Mouse (Mus musculus): Measurements from ENCODE around the gene Foxo6. TPM values are rescaled to one million over a fixed set of nuclear protein-coding genes. Genes with fewer than 3 reads are reported as not detected.
A peak's percentile ranks its signal among the peaks of the same experiment; 100 is the strongest.

Gene Foxo6
- polyA plus RNA-seq, 1 experiment, result 3.1 TPM

DNA sequence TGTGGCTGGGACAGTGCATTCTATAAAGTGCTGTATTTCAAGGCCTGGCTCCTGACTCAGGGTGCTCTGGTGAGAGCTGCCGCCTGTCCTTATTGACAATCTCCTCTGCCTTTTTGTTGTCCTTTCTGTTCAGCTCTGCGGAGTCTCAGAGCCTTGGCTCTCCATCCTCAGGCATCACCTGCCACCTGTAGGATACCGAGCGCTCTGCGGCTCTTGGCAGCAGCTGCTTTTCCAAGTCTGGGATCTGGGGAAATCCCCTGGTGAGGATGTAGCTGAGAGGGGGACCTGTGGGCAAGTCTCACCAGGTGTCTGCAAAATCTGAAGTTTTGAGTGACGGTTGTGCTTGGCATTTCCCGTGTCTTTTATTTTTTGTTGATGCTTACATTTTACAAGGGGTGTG, 12.1 kb upstream of the Foxo6 start:
- H3K36me3 ChIP-seq (ENCODE audit: control insufficient read depth, insufficient read depth, low read length), result no peaks in the 10 kb centered on the region
- no peaks in the 10 kb centered on the region for H3K27me3 ChIP-seq (ENCODE audit: control insufficient read depth, insufficient read depth, low read length)
- no peak overlapping the region for H3K27ac ChIP-seq (ENCODE audit: control insufficient read depth, insufficient read depth, low read depth, low read length)
- no peak overlapping the region for H3K4me3 ChIP-seq (ENCODE audit: control insufficient read depth, low read depth, low read length)
- no peak for TF ChIP-seq POLR2A (IDR thresholded peaks at IDR 0.05; ENCODE audit: control insufficient read depth, low read depth, low read length)
- TF ChIP-seq CTCF (IDR thresholded peaks at IDR 0.05; ENCODE audit: control insufficient read depth, insufficient read depth, insufficient replicate concordance, low read depth, low read length), result no peak
- no peaks in the 10 kb centered on the region for H3K4me1 ChIP-seq (ENCODE audit: control insufficient read depth, insufficient read depth, low read length)

DNA sequence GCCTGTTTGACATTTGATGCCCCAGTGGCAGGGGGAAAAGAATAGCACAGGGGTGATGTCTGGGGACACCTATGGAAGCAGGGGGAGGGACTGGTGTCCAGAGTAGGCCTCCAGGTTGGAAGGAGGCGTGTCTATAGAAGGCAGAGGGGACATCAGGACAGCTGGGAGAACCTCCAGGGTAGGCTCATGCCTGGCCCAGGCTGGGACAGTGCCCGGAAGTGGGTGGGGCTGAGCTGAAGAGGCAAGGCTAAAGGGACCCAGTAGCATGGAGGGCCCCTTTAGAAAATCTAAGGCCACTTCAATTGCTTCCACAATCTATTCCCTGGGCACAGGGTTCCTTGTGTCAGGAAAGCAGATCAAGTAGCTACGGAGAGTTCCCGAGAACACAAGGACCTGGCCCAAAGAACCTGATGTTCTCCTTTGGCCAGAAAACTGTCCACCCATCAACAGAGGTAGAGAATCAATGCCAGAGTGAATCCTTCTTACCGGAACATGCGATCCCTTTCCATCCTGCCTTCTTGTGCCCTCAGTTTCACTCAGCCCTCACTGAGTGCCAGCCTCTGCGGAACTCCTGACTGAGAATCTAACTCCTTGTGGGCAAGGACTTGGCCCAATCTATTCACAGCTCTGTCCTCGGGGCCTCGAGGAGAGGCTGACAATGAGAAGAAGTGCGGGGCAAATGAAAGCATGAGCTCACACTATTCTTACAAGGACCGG, 4.1 kb upstream of the Foxo6 start:
- Histone ChIP-seq H3K27ac (ENCODE audit: control insufficient read depth, insufficient read depth, low read depth, low read length) (no peak overlapping the region), H3K27me3 (ENCODE audit: control insufficient read depth, insufficient read depth, low read length) (no peaks in the 10 kb centered on the region), H3K4me1 (ENCODE audit: control insufficient read depth, insufficient read depth, low read length) (peaks cover 12% of the 10 kb centered on the region), H3K4me3 (ENCODE audit: control insufficient read depth, low read depth, low read length) (no peak overlapping the region), H3K36me3 (ENCODE audit: control insufficient read depth, insufficient read depth, low read length) (no peaks in the 10 kb centered on the region)
- TF ChIP-seq CTCF (IDR thresholded peaks at IDR 0.05; ENCODE audit: control insufficient read depth, insufficient read depth, insufficient replicate concordance, low read depth, low read length) (no peak), POLR2A (IDR thresholded peaks at IDR 0.05; ENCODE audit: control insufficient read depth, low read depth, low read length) (no peak)

DNA sequence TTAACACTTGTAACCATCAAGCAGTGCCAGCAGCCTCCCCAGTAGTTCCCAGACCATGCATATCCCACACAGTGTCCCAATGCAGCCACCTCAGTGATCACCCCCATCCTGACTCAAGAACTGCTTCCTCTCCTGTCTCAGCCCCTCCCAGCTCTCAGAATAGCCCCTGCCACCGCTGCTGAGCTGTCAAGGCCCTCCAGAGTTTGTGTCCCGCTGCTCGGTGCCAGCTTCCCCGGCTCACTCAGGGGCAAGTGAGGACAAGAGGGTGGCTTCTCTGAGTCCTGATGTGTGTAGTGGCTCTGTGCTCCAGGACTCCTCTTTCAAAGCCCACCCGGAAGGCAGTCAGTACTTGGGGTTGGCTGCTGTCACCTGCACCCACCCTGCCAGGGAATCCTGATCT, 3.3 kb upstream of the Foxo6 start:
- H3K36me3 ChIP-seq (ENCODE audit: control insufficient read depth, insufficient read depth, low read length), result no peaks in the 10 kb centered on the region
- H3K27ac ChIP-seq (ENCODE audit: control insufficient read depth, insufficient read depth, low read depth, low read length), result no peak overlapping the region
- TF ChIP-seq POLR2A (IDR thresholded peaks at IDR 0.05; ENCODE audit: control insufficient read depth, low read depth, low read length), result no peak
- no peak for TF ChIP-seq CTCF (IDR thresholded peaks at IDR 0.05; ENCODE audit: control insufficient read depth, insufficient read depth, insufficient replicate concordance, low read depth, low read length)
- H3K4me1 ChIP-seq (ENCODE audit: control insufficient read depth, insufficient read depth, low read length), result peaks cover 12% of the 10 kb centered on the region
- H3K4me3 ChIP-seq (ENCODE audit: control insufficient read depth, low read depth, low read length), result no peak overlapping the region
- H3K27me3 ChIP-seq (ENCODE audit: control insufficient read depth, insufficient read depth, low read length), result no peaks in the 10 kb centered on the region

DNA sequence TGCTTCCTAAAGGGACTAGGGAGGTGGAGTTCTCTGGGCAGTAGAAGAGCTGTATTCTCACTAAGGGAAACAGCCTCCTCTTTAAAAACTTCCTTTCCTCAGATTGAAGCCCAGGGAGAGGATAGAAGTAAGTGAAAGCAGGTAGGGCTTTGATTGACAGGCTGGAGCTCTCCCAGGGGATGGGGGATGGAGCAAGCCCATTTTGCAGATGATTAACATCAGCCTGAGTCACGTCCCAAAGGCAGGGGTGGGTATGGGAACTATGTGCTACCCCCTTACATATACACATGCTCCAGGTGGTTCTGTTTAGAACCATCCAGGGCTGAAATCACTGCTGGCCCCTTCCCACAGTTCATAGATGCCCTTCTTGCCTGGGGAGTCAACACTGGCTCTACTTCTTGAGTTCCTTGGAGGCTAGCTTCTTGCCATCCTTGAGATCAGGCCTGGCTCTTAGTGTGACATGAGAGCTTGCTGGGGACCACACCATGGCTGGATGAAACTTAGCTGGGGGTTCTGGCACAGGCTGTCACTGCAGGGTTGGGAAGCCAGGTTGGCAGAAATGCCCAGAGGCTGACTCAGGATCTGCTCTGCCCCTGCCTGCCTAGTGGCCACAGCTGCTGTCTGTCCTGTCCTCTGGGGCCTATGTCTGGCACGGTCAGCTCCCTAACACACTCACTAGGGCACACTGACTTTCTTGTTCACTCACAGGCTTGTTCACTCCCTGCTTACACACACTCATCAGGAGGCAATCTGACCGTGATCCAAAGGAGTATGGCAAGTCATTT, 2.2 kb upstream of the Foxo6 start:
- Histone ChIP-seq H3K27me3 (ENCODE audit: control insufficient read depth, insufficient read depth, low read length) (no peaks in the 10 kb centered on the region), H3K4me1 (ENCODE audit: control insufficient read depth, insufficient read depth, low read length) (peaks cover 12% of the 10 kb centered on the region), H3K4me3 (ENCODE audit: control insufficient read depth, low read depth, low read length) (no peak overlapping the region), H3K36me3 (ENCODE audit: control insufficient read depth, insufficient read depth, low read length) (no peaks in the 10 kb centered on the region), H3K27ac (ENCODE audit: control insufficient read depth, insufficient read depth, low read depth, low read length) (no peak overlapping the region)
- no peak for TF ChIP-seq CTCF (IDR thresholded peaks at IDR 0.05; ENCODE audit: control insufficient read depth, insufficient read depth, insufficient replicate concordance, low read depth, low read length)

DNA sequence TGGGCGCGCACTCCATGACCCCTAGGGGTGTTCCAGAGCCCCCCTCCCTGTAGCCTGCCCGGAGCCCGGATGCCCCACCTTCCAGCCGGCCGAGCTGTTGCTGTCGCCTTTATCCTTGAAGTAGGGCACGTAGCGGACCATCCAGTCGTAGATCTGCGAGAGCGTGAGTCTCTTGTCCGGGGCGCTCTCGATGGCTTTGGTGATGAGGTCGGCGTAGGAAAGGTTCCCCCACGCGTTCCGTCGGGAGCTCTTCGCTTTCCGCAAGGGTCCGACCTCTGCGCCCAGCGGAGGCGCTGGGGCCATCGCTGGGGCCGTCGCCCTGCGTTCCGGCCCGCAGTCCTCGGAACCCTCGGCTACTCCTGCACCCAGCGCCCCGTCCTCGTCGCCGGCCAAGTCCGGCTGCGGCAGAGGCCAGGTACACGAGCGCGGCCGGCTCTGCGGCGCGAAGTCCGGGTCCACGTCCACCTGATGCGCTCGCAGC, 348 bp downstream of the Foxo6 start:
- Histone ChIP-seq H3K27ac (ENCODE audit: control insufficient read depth, insufficient read depth, low read depth, low read length) (no peak overlapping the region), H3K4me1 (ENCODE audit: control insufficient read depth, insufficient read depth, low read length) (peaks cover 25% of the 10 kb centered on the region), H3K27me3 (ENCODE audit: control insufficient read depth, insufficient read depth, low read length) (no peaks in the 10 kb centered on the region)

DNA sequence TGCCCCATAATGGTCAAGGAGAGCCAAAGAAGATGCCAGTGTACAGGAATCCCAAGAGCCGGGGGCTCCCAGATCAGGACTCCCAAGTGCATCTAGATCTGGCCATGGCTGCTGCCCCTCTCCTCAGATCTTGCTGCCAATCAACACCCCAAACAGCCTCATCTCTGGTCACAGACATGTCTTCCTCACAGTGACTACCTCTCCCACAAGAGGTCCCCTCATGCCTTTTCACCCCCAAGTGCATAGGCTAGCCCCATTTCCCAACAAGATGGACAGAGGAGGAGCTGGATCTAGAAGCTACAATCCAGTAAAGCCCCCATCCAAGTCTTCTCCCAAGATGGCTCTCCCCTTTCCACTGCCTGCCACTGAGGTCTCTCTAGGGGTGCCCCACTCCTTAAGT, 1.4 kb downstream of the Foxo6 start:
- H3K27me3 ChIP-seq (ENCODE audit: control insufficient read depth, insufficient read depth, low read length), result no peaks in the 10 kb centered on the region
- H3K4me1 ChIP-seq (ENCODE audit: control insufficient read depth, insufficient read depth, low read length), result peaks cover 25% of the 10 kb centered on the region
- no peaks in the 10 kb centered on the region for H3K36me3 ChIP-seq (ENCODE audit: control insufficient read depth, insufficient read depth, low read length)
- no peak overlapping the region for H3K4me3 ChIP-seq (ENCODE audit: control insufficient read depth, low read depth, low read length)
- TF ChIP-seq POLR2A (IDR thresholded peaks at IDR 0.05; ENCODE audit: control insufficient read depth, low read depth, low read length) (no peak), CTCF (IDR thresholded peaks at IDR 0.05; ENCODE audit: control insufficient read depth, insufficient read depth, insufficient replicate concordance, low read depth, low read length) (no peak)
- no peak overlapping the region for H3K27ac ChIP-seq (ENCODE audit: control insufficient read depth, insufficient read depth, low read depth, low read length)

More for the DNA sequence above, 348 bp downstream of the Foxo6 start:
- Histone ChIP-seq H3K4me3 (ENCODE audit: control insufficient read depth, low read depth, low read length) (peak overlapping the region; percentile 78), H3K36me3 (ENCODE audit: control insufficient read depth, insufficient read depth, low read length) (no peaks in the 10 kb centered on the region)
- no peak for TF ChIP-seq POLR2A (IDR thresholded peaks at IDR 0.05; ENCODE audit: control insufficient read depth, low read depth, low read length)
- TF ChIP-seq CTCF (IDR thresholded peaks at IDR 0.05; ENCODE audit: control insufficient read depth, insufficient read depth, insufficient replicate concordance, low read depth, low read length), result no peak

DNA sequence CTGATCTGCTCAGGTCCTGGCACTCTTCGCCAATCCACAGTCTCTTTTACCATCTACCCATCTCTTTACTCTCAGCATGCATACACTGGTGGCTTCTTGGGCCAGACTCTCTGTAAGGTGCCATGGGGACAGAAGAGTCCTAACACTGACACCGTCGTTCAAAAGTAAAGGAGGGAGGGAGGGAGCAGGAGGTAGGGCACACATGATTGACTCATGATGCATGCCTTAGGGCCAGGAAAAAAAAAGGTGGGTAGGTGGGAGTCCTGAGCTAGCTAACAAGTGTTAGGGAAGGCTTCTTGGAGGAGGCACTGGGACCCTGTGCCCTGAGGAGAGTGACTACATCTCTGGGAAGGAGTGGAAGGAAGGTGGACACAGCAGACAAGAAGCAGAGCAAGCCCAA, 1.9 kb downstream of the Foxo6 start:
- Histone ChIP-seq H3K27me3 (ENCODE audit: control insufficient read depth, insufficient read depth, low read length) (no peaks in the 10 kb centered on the region), H3K4me1 (ENCODE audit: control insufficient read depth, insufficient read depth, low read length) (peaks cover 25% of the 10 kb centered on the region), H3K36me3 (ENCODE audit: control insufficient read depth, insufficient read depth, low read length) (no peaks in the 10 kb centered on the region), H3K4me3 (ENCODE audit: control insufficient read depth, low read depth, low read length) (no peak overlapping the region), H3K27ac (ENCODE audit: control insufficient read depth, insufficient read depth, low read depth, low read length) (no peak overlapping the region)
- TF ChIP-seq POLR2A (IDR thresholded peaks at IDR 0.05; ENCODE audit: control insufficient read depth, low read depth, low read length) (no peak), CTCF (IDR thresholded peaks at IDR 0.05; ENCODE audit: control insufficient read depth, insufficient read depth, insufficient replicate concordance, low read depth, low read length) (no peak)

Data from testis, adult 2 months (tissue).